Mouse (Mus musculus) right cerebral cortex, adult 2 months (tissue): ENCODE measurements around the gene Ddc.
A peak's percentile ranks its signal among the peaks of the same experiment; 100 is the strongest.

Experiments used
- DNase-seq, 2 experiments: peaks; one replicate each; pipeline ENCODE4 v3.0.0; 2021 to 2022; ENCODE audit warnings: low spot score in 2 of 2

The Ddc gene

DNA sequence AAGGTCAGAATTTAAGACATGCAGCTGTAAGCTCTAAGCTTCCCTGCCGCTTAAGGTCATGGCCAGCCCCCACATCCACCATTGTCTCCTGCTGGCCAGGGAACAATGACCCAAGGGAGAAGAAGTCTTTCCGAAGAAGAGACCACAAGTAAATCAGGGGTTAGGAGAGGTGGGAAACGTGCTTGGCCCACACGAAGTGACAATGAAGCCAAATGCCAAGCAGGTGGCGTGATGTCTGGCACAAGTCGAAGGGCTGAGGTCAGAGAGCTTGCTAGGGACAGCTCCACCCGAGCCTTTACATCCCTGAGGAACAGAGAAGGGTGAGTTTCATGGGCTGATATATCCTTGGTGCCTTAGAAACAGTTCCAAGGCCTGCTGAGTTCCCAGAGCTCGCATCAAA is 52.9 kb downstream of the Ddc start:
- DNase-seq: no peak

GRCm38 (mm10) chr11:11844367-11844971 is 53.5 kb downstream of the Ddc start:
- DNase-seq: no peak

DNA sequence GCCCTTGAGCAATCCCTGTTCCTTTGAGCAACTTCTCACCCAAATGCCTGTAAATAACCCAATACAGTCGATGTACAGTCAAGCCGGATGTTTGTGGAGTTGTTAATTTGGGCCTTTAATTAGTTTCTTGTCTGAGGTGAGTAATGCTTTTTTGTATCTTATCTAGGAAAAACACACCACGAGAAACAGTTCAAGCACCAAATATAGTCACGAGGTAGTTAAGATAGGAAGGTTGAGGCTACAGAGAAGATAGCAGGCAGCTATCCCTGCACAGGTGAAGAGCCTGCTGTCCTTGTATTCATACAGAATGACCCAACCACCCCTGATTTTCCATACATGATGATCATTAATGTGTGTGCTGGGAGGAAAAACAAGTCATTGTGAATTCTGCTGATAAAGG is 56.4 kb downstream of the Ddc start:
- DNase-seq: no peak

DNA sequence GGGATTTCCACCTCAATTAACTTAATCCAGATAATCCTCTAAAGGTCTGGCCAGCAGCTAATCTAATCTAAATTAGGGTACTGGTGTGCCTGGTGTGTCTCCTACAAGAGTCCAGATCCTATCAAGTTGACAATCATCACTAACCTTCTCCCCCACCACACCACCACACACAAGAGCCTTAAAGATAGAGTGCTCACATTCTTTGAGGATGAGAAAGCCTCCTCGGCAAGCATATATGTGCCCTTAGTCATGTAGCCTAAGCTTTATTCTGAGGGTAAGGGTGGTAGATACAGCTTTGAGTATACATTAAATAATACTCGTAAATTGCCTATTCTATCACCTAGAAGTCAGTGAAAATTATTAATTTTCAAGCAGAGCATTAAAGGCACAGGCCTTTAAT is 57.2 kb downstream of the Ddc start:
- no peak for DNase-seq

- DNase-seq: no peak
Observed at GRCm38 (mm10) chr11:11839874-11840273, 58.1 kb downstream of the Ddc start.

DNA sequence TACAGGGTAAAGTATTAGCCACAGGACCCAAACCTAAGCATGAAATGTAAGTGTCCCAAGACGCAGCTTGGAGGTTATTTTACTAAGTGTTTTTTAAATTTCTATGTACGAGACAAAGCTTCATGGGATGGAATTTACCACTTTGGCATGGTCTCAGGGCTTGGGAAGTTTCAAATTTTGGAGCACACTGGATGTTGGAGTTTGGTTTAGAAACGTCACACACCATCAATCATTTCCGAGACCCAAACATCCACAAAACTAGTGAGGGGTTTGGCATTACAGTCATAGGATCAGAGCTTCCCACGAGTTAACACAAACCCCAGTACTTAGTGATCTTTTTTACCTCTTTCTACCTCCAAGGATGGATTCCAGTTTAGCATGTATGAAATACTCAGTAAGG is 60.6 kb downstream of the Ddc start:
- DNase-seq: no peak

- no peak for DNase-seq
Observed at GRCm38 (mm10) chr11:11836713-11837370, 61.1 kb downstream of the Ddc start.

GRCm38 (mm10) chr11:11836262-11836661 is 61.7 kb downstream of the Ddc start:
- no peak for DNase-seq

DNA sequence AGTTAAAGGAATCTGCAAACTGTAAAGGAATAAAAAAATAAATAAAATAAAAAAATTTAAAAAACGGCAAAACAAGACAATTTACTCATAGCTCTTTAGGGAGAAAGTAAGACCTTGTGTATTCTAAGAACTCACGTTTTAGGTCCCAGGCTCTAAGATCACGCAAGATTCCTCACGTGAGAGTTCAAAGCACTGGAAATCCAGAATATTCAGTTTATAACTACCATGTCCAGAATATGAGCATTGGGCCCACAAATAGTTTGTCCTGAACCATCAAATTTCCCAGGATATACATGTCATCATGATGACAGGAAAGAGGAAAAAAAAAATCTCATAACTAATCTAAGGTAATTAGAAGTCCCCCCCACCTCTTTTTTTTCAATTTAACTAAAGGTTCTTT is 62.2 kb downstream of the Ddc start:
- DNase-seq: no peak

GRCm38 (mm10) chr11:11835361-11835760 is 62.6 kb downstream of the Ddc start:
- no peak for DNase-seq

DNA sequence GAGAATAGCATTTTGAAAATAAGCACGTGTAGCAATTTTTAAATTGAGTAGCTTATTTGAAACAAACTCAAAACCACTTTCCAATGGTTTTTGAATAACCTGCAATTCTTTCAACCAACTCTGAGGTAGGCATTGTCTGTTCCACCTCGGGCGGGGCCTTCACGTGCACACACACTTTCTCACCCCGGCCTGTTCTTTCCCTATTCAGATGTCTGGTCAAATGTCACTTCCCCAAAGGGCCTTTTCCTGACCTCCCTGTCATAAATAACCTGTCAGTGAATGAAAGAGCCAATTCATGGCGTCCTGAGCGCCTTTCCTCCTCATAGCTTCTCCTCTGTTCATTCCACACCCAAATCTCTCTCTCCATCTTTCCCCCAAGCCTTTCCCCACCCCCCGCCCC is 64.8 kb downstream of the Ddc start:
- DNase-seq: no peak

DNA sequence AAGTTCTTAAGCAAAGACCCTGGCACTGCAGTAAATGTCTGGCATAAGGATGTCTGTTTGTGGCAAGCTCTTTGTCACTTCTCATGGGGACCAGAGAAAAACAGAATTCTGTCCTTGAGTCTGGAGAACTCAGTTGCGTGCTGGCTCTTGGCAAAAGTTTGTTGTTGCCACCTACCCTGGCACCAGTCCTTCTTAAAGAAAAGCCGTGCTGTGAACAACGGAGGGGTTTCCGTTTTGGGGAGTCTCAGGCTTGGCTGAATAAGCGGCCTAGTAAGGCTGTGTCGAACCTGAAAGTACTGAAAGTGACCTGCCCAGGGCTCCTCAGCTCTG is 65.2 kb downstream of the Ddc start:
- no peak for DNase-seq

DNA sequence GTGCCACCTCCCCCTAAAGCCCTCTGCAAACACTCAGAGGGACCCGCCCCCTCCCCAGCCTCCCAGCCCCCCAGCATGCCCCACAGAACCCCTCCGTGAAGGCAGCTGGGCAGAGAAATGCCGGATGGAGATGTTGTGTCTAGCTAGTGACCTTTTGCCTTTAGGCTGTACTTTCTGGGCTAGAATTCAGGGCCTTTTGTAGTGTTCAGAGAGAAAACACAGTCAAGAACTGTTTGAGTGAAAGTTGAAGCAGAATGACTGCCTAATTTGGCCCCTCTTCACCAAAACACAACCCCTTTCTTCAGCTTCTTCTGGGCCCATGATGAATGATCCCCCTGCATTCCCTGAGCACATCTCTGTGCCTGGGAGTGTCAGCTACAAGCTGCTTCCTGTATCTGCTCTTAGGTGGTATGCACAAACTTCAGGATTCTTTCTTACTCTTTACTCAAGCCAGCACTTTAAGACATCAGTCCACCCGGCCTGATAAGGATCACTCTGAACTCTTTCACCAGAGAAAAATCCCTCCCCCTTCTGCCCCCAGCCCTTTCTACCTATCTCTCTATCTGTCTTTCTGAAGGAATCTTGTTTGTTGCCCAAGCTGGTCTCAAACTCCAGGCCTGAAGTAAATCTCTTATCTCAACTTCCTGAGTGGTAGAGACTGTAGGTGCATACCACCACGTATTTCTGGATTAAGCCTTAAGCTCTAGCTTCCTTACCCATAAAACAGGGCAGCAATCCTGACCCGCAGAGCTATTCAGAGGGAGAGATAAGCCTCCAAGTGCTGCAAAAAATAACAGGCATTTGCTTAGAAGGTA is 65.8 kb downstream of the Ddc start:
- no peak for DNase-seq

DNA sequence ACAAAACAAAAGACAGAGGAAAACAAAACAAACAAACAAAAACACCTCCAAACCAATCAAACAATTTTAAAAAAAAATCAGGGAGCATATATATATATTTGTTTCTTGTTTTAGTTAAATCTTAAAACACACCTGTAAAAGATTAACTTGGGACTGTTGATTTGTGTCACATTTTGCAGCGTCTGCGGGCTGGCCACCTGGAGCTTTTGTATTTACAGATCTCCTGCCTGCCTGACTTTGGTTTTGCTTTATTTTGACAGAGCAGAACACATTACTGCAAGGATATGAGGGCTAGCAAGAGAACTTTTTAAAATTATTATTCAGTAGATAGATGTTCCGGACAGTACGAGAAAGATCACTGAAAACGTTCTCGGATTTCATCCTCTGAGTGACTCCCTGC is 66.4 kb downstream of the Ddc start:
- DNase-seq: no peak

DNA sequence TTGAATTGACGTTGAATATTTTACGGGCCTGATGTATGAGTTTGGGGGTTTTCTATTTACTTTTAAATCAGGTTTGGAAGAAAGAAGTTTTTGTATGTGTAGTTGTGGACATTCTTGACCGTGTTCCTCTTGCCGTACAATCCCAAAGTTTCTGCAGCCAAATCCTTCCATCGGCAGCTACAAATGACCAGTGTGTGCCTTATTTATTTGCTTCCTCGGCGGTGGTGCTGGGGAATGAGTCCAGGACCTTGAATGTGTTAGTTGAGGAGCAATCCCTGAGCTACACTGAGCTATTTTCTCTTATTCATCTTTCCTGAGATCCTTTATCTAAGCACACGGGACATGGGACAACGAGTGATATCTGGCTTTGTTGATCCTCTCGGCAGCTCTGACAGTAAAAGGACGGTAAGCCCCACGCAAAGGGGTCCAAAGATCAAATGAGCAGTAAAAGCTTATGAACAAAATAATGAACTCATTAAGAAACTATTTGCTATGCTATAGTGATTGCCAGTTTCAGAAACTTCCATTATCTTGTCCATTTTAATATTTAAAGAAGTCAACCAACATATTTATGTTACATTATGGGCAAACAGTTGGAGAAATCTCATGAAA is 67.0 kb downstream of the Ddc start:
- no peak for DNase-seq

DNA sequence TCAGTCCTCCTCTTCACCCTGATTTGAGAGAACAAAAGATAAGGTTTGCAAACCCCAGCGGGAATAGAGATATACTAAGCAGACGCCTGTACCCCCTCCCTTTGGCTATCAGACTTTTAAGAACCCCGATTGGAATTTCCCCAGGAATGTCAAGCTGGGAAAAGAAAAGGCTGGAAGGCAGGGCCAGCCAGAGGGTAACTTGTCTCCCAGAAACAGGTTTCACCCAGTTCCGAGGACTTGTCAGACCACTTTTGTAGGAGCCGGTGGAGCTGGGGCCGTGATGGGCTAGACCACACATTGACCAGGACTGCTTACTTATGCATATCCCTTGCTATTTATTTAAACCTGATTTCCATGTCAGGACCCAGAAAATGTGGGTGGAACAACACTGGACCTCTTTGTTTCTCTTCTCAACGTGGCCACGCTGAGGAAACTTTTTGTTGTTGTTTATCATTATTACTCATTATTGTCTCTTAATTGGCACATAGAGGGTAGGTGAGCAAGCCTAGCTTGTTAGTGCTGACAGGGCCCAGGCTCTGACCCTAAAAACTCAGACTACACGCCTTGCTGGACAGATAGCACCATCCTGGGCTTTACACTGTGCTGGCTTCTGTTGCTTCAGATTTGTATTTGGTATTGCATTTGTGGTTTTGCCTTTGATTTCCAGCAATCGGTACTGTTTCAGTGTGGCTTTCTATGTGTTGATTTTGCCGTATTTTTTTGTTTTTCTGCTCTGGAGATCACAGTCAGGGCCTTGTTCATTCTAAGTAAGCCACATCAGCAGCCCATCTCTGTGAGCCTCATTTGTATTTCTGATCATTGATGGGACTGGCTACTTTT is 68.6 kb downstream of the Ddc start:
- DNase-seq: no peak

DNA sequence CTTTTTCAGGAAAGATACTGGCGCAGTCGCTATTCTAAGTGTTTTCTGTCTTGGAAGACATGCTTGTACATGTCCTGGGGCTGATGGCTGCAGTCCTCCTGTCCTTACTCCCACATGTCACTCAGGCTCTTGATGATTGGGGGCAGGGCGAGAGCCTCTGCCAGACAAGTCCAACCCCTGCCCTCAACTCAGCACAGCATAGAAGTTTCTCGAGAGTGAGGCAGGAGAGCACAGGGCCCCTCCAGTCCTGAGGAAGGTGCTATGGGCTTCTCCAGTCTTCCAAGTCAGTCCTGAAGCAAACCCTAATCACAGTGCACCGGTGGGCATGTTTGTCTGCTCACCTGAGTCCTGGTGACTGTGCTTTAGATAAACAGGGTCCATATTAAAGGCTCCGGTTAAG is 69.2 kb downstream of the Ddc start:
- no peak for DNase-seq

GRCm38 (mm10) chr11:11828251-11828650 is 69.7 kb downstream of the Ddc start:
- DNase-seq: no peak

DNA sequence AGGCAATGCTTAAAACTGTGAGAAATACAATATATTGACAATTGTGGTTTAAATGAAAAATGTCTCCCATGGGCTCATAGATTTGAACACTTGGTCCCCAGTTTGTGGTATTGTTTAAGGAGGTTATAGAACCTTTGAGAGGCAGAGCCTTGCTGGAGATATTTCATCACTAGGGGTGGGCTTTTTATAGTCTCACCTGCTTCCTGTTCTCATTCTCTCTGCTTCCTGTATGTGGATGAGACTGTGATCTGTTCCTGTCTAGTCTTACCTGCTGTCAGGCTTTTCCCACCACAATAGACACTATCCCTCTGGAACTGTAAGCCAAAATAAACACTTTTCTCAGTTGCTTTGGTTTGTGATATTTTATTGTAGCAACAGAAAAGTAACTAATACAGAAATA is 71.5 kb downstream of the Ddc start:
- no peak for DNase-seq

DNA sequence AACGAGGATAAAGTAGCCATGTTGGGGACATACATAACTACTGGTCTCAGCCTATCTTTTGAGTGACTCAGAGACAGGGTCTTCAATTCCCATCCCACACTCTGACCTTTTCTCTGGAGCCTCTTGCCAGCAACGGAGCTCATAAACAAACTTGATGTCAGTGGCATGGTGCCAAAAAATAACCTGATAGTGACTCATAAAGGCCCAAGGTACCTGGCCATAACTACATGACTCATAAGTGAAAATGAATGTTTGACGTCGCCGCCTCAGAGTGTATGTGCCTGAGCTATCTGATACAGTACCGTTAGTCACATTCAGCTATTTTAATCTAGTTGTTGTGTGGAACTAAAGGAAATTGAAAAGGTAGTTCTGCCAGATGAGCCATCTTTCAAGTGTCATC is 72.3 kb downstream of the Ddc start:
- DNase-seq: peak in 1 of 2 experiments; percentile 10

DNA sequence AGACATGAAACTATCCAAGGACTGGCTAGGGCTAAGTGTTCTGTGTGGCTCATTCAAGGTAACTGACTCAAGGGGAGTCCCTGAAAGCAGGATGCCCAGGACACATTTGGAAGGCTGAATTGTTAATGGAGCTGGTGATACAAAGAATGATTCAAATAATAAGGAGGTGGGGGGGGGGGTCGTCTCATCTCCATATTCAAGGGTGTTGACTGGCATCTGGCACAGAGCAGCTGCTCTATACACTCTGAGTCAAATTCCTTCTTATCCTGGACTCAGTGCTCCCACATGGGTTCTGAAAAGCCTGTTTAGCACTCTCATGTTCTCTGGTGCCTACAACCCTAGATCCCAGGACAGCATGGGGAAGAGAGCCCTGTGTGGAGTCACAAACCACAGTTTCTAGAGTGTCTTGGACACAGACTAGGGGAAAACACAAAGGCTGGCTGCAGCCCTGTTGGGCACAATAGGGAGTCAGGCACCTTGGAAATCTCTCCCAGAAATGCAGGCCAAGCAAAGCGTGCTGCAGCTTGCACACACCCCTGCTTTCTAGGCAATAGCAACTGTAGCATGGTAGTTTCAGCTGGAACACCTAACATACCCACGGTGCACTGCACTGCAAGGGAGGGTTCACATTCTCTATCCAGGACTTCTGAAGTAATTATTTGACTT is 72.8 kb downstream of the Ddc start:
- DNase-seq: no peak
